Mouse (Mus musculus) ES-Bruce4 (cell line): ENCODE measurements around the gene Grip2. TPM values are rescaled to one million over a fixed set of nuclear protein-coding genes. Genes with fewer than 3 reads are reported as not detected.
A peak's percentile ranks its signal among the peaks of the same experiment; 100 is the strongest.

Source experiments
- H3K27ac ChIP-seq: 2 replicates; pipeline ENCODE4 v1.5.1; 2012; ENCODE audit warnings: low read length, inconsistent platforms; ENCODE audit not compliant: insufficient read depth
- H3K27me3 ChIP-seq: 2 replicates; pipeline ENCODE4 v1.6.1; 2012; ENCODE audit warnings: mild to moderate bottlenecking, low read length, inconsistent platforms; ENCODE audit not compliant: control insufficient read depth, poor library complexity, insufficient read depth, severe bottlenecking
- H3K36me3 ChIP-seq: 2 replicates; pipeline ENCODE4 v1.6.1; 2012; ENCODE audit warnings: inconsistent platforms, mild to moderate bottlenecking, low read length, moderate library complexity; ENCODE audit not compliant: control insufficient read depth, poor library complexity, insufficient read depth, severe bottlenecking
- H3K4me1 ChIP-seq: one replicate; pipeline ENCODE4 v1.8.1; 2011; ENCODE audit warnings: low read length; ENCODE audit not compliant: control insufficient read depth, insufficient read depth
- H3K4me3 ChIP-seq: 2 replicates; pipeline ENCODE4 v1.5.1; 2011; ENCODE audit warnings: low read depth, mild to moderate bottlenecking, low read length
- H3K9ac ChIP-seq: 2 replicates; pipeline ENCODE4 v1.6.1; 2012; ENCODE audit warnings: low read depth, mild to moderate bottlenecking, inconsistent platforms; ENCODE audit not compliant: poor library complexity, severe bottlenecking
- H3K9me3 ChIP-seq: replicated peaks from 2 replicates; pipeline ENCODE4 v1.6.1; 2012; ENCODE audit warnings: mild to moderate bottlenecking, low read length, inconsistent platforms; ENCODE audit not compliant: control insufficient read depth, poor library complexity, insufficient read depth, severe bottlenecking
- CTCF ChIP-seq: IDR thresholded peaks from one replicate; pipeline ENCODE4 v1.8.1; 2011; ENCODE audit warnings: low read depth, low read length
- EP300 ChIP-seq: IDR thresholded peaks from 2 replicates; pipeline ENCODE4 v1.6.1; 2011; ENCODE audit warnings: low read depth, low read length; ENCODE audit not compliant: insufficient read depth
- POLR2A ChIP-seq: IDR thresholded peaks from one replicate; pipeline ENCODE4 v1.8.1; 2011; ENCODE audit warnings: low read length; ENCODE audit not compliant: insufficient read depth
- polyA plus RNA-seq: library from polyadenylated mRNA; stranded (reverse); fragments of >200 nt; gene quantifications from 2 replicates; pipeline ENCODE4 v1.2.4, GENCODE M21; 2011; ENCODE audit warnings: low read depth; ENCODE audit not compliant: missing spikeins, insufficient read depth, insufficient read length

The Grip2 gene
- polyA plus RNA-seq, 1 experiment, result 0.46 TPM

DNA sequence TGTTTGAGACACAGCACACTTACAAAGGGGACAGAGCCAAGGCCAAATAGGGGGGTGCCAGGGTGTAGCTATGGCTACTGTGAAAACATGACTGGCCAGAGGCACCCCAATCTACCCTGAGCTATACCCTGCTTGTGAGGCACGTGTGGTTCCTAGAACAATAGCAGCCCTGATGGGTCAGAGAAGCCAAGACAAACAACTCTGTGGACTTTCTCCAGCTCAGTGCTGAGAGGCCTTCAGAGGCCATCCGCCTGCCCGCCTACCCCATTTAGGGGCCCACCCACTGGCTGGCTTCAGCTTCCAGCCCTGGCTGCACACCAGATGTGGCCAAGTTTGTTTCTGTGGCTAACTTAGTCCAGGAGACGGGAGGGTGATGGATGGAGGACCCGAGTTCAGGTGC lies 90.6 kb downstream of the Grip2 start:
- Histone ChIP-seq H3K27me3 (no peaks in the 10 kb centered on the region), H3K27ac (no peak overlapping the region), H3K4me3 (no peak overlapping the region), H3K4me1 (no peaks in the 10 kb centered on the region), H3K36me3 (peaks cover 44% of the 10 kb centered on the region), H3K9ac (no peak overlapping the region), H3K9me3 (no peaks in the 10 kb centered on the region)
- no peak for TF ChIP-seq CTCF
- TF ChIP-seq POLR2A, result no peak

DNA sequence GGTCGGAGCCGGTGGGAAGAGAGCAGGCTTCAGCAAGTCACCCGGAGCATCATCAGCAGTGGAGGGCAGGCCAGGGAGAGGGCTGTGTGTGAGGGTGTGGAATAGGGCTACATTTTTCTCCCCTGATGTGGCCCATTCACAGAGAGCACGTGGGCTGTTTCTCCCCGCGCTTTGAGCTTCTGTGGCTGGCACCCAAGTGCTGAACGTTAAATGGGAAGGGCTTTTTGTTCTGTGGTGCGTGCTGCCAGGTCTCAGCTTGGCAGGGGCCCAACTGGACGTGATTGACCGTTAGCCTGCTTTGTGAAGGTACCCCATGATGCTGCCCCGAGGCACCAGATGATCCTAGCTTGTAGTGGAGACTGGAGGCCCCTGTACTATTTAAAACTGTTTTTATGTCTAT lies 94.9 kb downstream of the Grip2 start:
- Histone ChIP-seq H3K9me3 (no peaks in the 10 kb centered on the region), H3K27ac (no peak overlapping the region), H3K27me3 (no peaks in the 10 kb centered on the region), H3K4me3 (no peak overlapping the region), H3K4me1 (no peaks in the 10 kb centered on the region), H3K36me3 (peaks cover 55% of the 10 kb centered on the region), H3K9ac (no peak overlapping the region)
- TF ChIP-seq POLR2A (no peak), CTCF (no peak), EP300 (no peak)

DNA sequence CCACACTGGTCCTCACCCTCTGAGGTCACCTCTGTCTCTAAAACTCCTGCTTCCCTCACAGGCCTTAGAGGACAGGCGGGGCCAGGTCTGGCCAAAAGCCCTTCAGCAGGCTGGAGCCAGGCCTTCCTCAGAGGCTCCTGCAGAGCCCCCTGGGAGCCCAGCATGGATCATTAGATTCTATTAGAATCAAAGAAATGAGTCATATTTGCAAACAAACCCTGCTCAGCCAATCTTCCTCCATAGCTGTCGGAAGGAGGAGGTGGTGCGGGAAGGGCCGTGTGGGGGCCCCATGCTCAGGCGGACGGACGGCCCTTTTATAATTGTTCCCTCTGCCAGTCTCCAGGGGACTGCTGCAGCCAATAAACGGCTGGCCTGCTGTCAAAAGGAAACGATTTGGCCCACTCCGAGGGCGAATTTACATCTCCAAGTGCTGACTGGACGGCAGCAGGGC lies 97.3 kb downstream of the Grip2 start:
- no peaks in the 10 kb centered on the region for H3K27me3 ChIP-seq
- no peak overlapping the region for H3K9ac ChIP-seq
- TF ChIP-seq EP300 (no peak), CTCF (no peak), POLR2A (no peak)
- no peaks in the 10 kb centered on the region for H3K9me3 ChIP-seq
- peaks cover 55% of the 10 kb centered on the region for H3K36me3 ChIP-seq
- H3K4me3 ChIP-seq, result no peak overlapping the region
- no peak overlapping the region for H3K27ac ChIP-seq
- H3K4me1 ChIP-seq, result no peaks in the 10 kb centered on the region

DNA sequence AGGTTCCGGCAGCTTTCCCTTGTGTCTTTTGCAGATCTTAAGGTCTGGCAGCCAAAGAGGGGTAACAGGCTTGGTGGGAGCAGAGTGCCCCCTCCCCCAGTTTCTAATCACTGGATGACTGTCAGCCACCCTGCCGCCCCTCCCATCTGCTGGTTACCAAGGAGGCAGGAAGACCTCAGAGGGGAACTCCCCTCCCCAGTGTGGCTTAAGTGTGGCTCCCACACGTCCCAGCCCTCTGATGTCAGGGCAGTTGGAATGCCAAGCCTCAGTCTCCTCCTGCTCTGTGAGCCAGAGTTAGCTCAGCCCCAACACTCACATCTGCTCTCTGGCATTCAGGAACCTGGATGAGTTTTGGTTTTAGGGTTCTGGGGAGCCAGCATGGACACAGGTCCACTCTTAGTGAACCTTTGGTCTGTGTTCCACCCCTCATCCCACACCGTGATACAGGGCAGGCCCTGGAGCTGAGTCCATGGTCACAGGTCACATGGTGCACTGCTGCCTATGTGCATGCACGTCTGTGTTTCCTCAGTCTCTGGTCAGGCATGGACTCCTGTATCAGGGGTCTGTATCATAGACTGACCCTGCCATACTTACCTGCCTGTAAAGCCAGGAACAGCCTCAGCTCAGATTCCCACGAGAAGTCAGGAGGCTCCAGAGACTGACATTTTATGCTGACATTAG lies 98.0 kb downstream of the Grip2 start:
- Histone ChIP-seq H3K36me3 (peaks cover 55% of the 10 kb centered on the region), H3K27ac (no peak overlapping the region), H3K4me3 (no peak overlapping the region), H3K9ac (no peak overlapping the region), H3K27me3 (no peaks in the 10 kb centered on the region), H3K4me1 (no peaks in the 10 kb centered on the region), H3K9me3 (no peaks in the 10 kb centered on the region)
- TF ChIP-seq CTCF (no peak), EP300 (no peak), POLR2A (no peak)

DNA sequence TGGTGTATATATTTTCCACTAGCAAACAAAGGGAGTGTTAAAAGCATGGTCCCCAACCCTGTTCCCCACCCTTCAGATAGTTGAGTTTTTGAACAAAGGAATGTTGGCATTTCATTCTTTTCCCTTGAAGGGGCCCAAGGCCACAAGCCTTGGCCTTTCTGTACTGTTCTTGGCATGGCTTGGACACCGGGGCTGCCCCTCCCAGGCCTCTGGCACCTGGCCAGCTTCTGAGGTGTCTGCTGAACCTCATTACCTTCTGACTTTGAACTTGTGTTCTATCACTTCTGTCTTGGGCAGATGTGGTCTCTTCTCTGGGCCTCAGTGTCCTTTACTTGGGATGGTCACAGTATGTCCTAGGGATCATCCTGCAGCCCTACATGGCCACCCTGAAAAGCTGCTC lies 99.7 kb downstream of the Grip2 start:
- TF ChIP-seq POLR2A (no peak), CTCF (no peak), EP300 (no peak)
- H3K36me3 ChIP-seq, result peaks cover 56% of the 10 kb centered on the region
- no peak overlapping the region for H3K4me3 ChIP-seq
- H3K9ac ChIP-seq, result no peak overlapping the region
- H3K9me3 ChIP-seq, result no peaks in the 10 kb centered on the region
- H3K4me1 ChIP-seq, result no peaks in the 10 kb centered on the region
- no peak overlapping the region for H3K27ac ChIP-seq
- H3K27me3 ChIP-seq, result no peaks in the 10 kb centered on the region

DNA sequence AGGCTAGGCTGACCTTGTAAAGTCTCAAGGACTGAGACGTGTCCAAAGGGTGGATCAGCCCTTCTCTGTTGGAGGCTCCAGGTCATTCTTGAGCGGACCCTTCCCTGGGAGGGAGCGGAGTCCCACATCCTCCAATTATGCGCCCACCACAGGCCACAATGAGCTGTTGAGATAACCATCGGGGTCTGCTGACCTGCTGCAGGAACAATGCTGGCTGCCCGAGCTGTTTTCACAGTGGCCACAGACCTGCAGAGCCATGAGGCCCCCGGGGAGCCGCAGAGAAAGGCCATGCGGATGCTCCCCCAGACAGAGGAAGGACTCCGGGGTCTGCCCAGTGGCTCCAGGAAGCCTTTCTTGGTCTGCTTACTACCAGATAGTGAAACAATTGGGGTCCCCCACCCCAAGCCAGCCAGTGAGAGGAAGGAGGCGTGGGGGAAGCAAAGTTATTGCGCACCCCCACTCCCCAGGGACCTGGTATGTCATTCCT lies 105.8 kb downstream of the Grip2 start:
- no peak overlapping the region for H3K9ac ChIP-seq
- H3K27ac ChIP-seq, result no peak overlapping the region
- H3K27me3 ChIP-seq, result no peaks in the 10 kb centered on the region
- H3K4me3 ChIP-seq, result no peak overlapping the region
- no peaks in the 10 kb centered on the region for H3K9me3 ChIP-seq
- TF ChIP-seq POLR2A (no peak), EP300 (peak; percentile 61; the same call in 1 of the 2 replicates)
- H3K36me3 ChIP-seq, result peaks cover 30% of the 10 kb centered on the region
- H3K4me1 ChIP-seq, result peaks cover 14% of the 10 kb centered on the region
